Mouse (Mus musculus) embryonic facial prominence, embryonic 14.5 days (tissue): Measurements from ENCODE around the gene Olfr906. TPM values are rescaled to one million over a fixed set of nuclear protein-coding genes. Genes with fewer than 3 reads are reported as not detected.

Source experiments
- polyA plus RNA-seq: library from polyadenylated mRNA; unstranded; fragments of >200 nt; fragmentation: Nextera tagmentation; extraction: Ambion mirVana; gene quantifications from 2 replicates; pipeline ENCODE4 v1.2.1, GENCODE M21; 2014

Gene Olfr906
- polyA plus RNA-seq, 1 experiment from 2014 or later, result not detected

Other genes starting within 250 kb of the Olfr906 start
- not detected in 2 replicates for gene Olfr143, start 234.3 kb upstream of the Olfr906 start, polyA plus RNA-seq
- not detected in 2 replicates for gene Olfr895, start 219.2 kb upstream of the Olfr906 start, polyA plus RNA-seq
- gene Olfr896-ps1, start 196.0 kb upstream of the Olfr906 start, polyA plus RNA-seq, result not detected in 2 replicates
- gene Olfr25, start 158.0 kb upstream of the Olfr906 start, polyA plus RNA-seq, result 0.07 TPM in 1 of 2 replicates, not detected in the other
- not detected in 2 replicates for gene Olfr898, start 138.7 kb upstream of the Olfr906 start, polyA plus RNA-seq
- gene Olfr250, start 120.2 kb upstream of the Olfr906 start, polyA plus RNA-seq, result 0.06 TPM in 1 of 2 replicates, not detected in the other
- not detected in 2 replicates for gene Olfr251, start 110.0 kb upstream of the Olfr906 start, polyA plus RNA-seq
- gene Olfr147, start 85.4 kb upstream of the Olfr906 start, polyA plus RNA-seq, result not detected in 2 replicates
- not detected in 2 replicates for gene Olfr901, start 57.6 kb upstream of the Olfr906 start, polyA plus RNA-seq
- gene Olfr902, start 39.4 kb upstream of the Olfr906 start, polyA plus RNA-seq, result not detected in 2 replicates
- gene Olfr904, start 23.9 kb upstream of the Olfr906 start, polyA plus RNA-seq, result 0.06 TPM in 1 of 2 replicates, not detected in the other
- 0.13 TPM in 1 of 2 replicates, not detected in the other for gene Olfr905, start 16.0 kb upstream of the Olfr906 start, polyA plus RNA-seq
- gene Olfr907, start 8.7 kb downstream of the Olfr906 start, polyA plus RNA-seq, result not detected in 2 replicates
- gene Olfr911-ps1, start 34.5 kb downstream of the Olfr906 start, polyA plus RNA-seq, result not detected in 2 replicates
- 0.08 TPM in 1 of 2 replicates, not detected in the other for gene Olfr910, start 50.8 kb downstream of the Olfr906 start, polyA plus RNA-seq
- gene Olfr912, start 93.1 kb downstream of the Olfr906 start, polyA plus RNA-seq, result 0.04 TPM in 1 of 2 replicates, not detected in the other
- not detected in 2 replicates for gene Olfr913, start 105.7 kb downstream of the Olfr906 start, polyA plus RNA-seq
- not detected in 2 replicates for gene Olfr914, start 118.0 kb downstream of the Olfr906 start, polyA plus RNA-seq
- gene Olfr916, start 172.8 kb downstream of the Olfr906 start, polyA plus RNA-seq, result not detected in 2 replicates
- not detected in 2 replicates for gene Olfr917, start 178.8 kb downstream of the Olfr906 start, polyA plus RNA-seq
- gene Olfr918, start 187.5 kb downstream of the Olfr906 start, polyA plus RNA-seq, result not detected in 2 replicates
- gene Olfr919, start 216.6 kb downstream of the Olfr906 start, polyA plus RNA-seq, result not detected in 2 replicates
- 31.1 and 33.5 TPM in 2 replicates for gene Vwa5a, start 231.2 kb downstream of the Olfr906 start, polyA plus RNA-seq